Mouse (Mus musculus): ENCODE results near the gene Entpd1. TPM values are rescaled to one million over a fixed set of nuclear protein-coding genes. Genes with fewer than 3 reads are reported as not detected.
"Not testable (repeated sequence)": the region's sequence is repeated elsewhere in the genome, so short reads cannot be mapped to it uniquely, and the experiment has no call there.

The Entpd1 gene
- polyA plus RNA-seq (2017; shearing (Covaris generic)): 10 to 100 TPM; 46.8 to 61.9 (median 50.3) TPM

DNA sequence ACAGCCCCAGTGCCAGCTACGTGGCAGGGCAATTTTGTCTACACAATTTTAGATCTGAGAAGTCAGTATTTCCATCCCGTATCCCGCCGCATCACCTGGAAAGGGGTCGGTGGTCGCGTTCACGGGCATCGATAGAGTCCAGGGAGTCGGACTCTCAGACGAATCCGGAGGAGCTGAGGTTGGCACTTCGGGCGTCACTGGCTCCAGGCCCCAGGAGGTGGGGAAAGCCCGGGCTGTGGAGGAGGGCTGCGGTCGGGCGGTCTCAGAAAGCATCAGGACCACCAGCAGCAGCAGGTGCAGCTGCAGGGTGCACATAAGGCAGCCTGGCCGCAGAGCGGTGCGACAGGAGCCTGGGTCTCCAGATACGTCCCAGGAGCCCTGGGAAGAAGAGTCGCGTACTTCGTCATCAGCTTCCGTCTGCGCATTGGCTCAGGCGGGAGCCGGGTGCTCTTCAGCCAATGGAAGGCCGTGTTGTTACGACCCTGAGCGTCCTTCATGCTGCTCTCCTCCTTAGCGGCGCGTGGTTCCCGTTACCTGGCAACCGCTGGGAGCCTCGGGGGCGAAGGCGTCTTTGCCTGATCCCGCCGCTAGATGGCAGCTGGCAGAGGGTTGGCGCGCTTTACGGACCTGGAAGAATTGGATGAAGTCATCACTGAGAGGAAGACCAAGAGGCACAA is at the start of gene Entpd1, which contains the start of gene Tctn3:
TSS of gene Entpd1 (plus strand) at position 537 of the 677 bp plus-strand sequence.
TSS of gene Tctn3 (minus strand) at position 404 of the 677 bp plus-strand sequence.
- peak; percentile 99 for ATAC-seq

GRCm38 (mm10) chr19:40563880-40564645 is 48.1 kb upstream of the Entpd1 start:
- no peak for ATAC-seq

- ATAC-seq: no peak
Measured at GRCm38 (mm10) chr19:40567616-40568015, 44.5 kb upstream of the Entpd1 start.

- ATAC-seq: no peak
Measured at GRCm38 (mm10) chr19:40570726-40571125, 41.4 kb upstream of the Entpd1 start.

- ATAC-seq: no peak
Measured at GRCm38 (mm10) chr19:40575438-40575837, 36.7 kb upstream of the Entpd1 start.

DNA sequence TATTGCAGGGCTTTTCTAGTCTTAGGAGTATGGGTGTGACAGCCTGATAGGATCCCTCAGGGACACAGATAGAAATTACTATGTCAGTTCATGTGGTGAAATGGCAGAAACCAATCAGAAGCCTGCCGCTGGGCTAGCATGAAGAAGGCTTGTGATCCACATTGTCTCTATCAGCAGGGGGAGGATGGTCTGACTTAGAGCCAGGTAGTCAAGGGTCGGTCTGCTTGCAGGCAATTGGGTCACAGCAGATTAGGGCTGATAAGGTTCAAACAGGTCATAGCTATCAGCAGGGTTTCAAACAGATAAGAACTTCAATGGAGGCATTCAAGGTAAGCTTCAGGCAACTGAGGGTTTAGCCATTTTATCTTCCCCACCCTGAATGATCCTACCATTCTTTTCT is 31.3 kb upstream of the Entpd1 start:
- ATAC-seq: no peak

DNA sequence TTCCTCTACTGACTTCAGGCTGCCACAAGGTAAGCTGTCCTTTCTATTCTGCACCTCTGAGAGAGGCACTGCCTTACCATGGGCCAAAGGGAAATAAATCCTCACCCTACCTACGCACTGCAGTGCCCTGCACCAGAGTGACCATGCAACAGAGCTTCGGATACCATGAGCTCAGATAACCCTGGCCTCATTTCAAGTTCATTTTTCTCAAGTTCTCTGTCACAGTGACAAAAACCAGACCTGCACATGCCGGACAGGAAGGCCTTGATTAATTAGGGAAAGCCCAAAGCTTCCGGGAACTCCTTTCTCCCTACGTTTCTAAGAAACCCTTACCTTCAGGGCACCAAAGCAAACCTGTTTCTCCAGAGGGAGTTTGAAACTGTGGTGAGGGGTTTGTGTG is 30.5 kb upstream of the Entpd1 start:
- ATAC-seq: no peak

DNA sequence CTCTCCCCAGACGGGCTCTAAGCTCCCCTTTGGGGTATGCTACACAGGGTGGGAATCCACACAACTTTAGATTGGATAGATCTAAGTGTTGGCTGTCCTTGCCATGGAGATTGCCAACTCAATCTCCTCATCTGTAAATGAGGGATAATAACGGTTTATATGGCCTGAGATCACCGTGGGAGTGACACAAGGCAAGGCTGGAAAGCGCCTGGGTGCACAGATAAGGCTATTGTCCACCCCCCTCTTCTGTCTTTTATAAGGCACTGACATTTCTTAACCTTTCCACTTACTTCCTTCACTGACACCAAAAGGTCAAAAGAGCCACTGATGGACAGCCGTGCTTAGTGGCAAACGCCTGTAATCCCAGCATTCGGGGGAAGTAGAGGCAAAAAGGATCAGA is 25.3 kb upstream of the Entpd1 start:
- no peak for ATAC-seq

- ATAC-seq: peak; percentile 21
Measured at GRCm38 (mm10) chr19:40587491-40588292, 24.5 kb upstream of the Entpd1 start.

- peak; percentile 91 for ATAC-seq
Measured at GRCm38 (mm10) chr19:40588293-40588654, 23.9 kb upstream of the Entpd1 start, which contains the start of gene Aldh18a1. Aldh18a1 (minus strand) TSS chr19:40588463.

GRCm38 (mm10) chr19:40588847-40589529 is 23.2 kb upstream of the Entpd1 start:
- peak; percentile 66 for ATAC-seq

DNA sequence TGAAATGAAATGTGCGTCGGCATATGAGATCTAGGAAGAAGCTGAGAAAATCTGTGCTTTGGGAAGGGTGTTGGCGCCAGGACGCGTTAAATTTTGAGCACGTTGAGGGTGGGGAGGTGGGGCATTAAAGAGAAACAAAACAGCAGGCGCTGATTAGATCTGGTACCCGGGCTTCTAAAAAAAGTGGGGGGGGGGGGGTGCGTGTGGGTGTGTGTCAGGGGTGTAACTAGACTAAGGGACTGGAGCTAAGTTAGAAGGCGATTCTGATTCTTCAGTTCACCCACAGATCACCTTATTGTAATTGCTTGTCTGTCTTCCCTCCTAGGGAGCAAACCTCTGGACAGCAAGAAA is 22.7 kb upstream of the Entpd1 start:
- ATAC-seq: no peak

DNA sequence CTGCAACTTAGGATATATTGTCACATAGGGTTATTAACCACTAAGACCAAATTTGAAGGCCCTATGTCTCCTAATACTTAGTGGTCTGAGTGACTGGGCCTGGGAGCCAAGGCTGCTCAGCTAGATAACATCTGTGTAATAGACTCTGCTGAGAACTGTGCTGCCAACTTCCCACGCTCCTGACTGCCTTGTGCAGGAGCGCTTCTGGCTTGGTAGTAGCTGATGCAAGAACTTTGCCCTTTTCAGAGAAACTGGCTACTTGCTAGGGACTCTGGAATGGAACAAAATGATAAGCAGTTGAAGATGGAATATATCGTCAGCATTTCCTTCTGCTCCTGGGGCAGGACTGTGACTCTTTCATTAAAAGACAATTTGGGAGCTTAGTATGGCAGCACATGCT is 16.9 kb upstream of the Entpd1 start:
- ATAC-seq: no peak

GRCm38 (mm10) chr19:40595831-40596230 is 16.3 kb upstream of the Entpd1 start:
- ATAC-seq: no peak

- ATAC-seq: not testable (repeated sequence)
Measured at GRCm38 (mm10) chr19:40600846-40601245, 11.3 kb upstream of the Entpd1 start.

DNA sequence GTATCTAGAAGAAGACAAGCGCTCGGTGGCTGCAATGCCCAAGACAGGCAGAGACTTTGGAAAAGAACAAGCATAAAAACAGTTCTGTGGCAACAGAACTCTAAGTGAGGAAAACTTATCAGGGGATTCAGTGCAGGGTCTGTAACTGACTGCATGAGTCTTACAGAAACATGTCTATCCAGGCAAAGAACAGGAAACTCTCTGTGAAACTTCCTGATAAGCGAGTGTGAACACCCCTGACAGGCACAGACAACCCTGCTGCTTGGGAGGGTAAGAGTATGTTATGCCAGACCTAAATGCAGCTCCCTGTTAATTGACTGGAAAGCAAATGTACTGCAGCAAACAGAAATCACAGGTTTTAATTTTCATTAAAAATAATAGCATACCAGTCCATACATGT is 10.3 kb upstream of the Entpd1 start:
- ATAC-seq: no peak

GRCm38 (mm10) chr19:40605189-40605588 is 7.0 kb upstream of the Entpd1 start:
- ATAC-seq: no peak

- ATAC-seq: no peak
Measured at GRCm38 (mm10) chr19:40607676-40608075, 4.5 kb upstream of the Entpd1 start.

DNA sequence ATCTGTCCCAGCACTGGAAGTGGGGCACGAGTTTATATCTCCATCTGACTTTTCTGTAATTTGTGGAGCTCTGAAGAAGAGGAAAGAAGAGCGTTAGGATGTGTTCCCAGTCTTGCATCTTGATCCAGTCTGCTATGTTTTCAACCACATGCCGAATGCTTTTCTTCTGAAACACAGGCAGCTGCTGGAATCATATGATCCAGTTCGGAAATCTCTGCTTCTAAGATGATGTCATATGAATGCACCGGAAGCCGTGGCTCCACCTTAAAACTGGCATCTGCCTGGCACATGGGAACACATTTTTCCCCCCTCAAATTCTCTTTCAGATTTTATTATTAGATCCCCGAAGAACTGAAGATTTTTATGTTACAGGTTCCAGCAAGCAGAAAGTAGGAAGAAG is 2.6 kb downstream of the Entpd1 start:
- no peak for ATAC-seq

DNA sequence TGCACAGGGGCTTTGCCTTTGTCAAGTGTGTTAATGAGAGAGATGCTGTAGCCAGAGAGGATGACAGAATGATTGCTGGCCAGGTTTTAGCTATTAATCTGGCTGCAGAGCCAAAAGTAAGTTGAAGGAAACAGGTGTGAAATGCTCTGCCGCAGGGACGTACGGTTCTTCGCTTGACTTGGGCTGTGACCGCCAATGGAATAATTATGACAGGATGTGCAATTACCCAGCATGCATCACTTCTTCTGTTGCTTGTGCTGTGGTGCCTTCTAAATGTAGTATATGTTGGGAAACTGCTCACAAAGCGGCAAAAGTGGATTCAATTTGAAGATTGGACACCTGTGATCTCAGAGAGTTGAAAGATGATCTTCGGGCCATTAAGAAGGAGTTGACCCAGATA is 3.9 kb downstream of the Entpd1 start:
- ATAC-seq: peak; percentile 55

DNA sequence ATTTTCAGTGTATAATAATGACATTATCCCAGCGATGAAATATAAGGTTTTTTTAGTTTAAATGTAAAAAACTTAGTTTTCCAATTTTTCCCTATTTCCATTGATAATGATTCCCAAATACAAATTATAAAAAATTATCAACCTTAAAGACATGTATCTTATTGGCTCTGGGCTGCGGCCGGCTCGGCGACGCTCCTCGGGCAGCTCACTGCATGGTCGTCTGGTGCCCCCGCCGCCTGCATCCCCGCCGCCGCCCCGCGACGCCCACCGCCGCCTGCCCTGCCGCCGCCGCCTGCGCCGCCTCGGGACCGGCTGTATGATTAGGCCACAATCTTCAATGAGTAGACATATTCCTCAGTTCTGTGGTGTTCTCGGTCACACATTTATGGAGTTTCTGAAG is 9.4 kb downstream of the Entpd1 start:
- not testable (repeated sequence) for ATAC-seq

DNA sequence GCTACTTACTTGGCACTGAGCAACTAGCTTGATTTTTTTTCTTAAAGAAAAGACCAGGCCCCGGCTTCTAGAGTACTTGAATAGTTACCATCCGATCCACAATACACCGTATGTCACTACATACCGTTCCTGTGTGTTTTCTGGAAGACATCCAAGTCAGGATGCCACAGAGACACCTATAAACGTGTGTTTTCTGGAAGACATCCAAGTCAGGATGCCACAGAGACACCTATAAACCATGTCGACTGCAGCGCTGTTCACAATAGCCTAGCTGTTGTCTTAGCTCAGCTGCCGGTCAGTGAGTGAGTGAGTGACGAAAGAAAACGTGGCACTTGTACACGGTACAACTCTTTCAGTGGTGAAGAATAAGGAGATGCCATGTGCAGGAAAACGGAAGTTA is 13.8 kb downstream of the Entpd1 start:
- no peak for ATAC-seq

DNA sequence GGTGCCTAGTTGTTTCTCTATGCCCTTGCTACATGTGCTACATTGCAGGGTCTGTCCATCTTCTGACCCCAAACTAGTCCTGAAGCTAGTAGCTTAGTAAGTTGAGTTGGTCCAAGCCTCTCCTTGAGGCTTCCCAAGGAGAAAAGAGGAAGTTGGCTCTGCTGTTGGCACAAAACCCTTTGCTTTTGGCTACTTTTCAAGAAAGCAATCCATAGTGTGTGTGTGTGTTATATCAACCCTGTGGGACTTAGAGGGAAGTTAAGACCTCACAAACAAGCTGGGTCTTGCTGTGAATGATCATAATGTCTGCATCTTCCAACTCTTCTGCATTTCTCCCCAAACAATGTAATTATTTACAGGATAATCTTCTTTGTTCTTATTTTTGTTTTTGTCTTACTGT is 16.8 kb downstream of the Entpd1 start:
- ATAC-seq: no peak
